Mouse (Mus musculus): ENCODE results near the gene Pde4b. TPM values are rescaled to one million over a fixed set of nuclear protein-coding genes. Genes with fewer than 3 reads are reported as not detected.
A peak's percentile ranks its signal among the peaks of the same experiment; 100 is the strongest.

Gene Pde4b
- polyA plus RNA-seq, 1 experiment from 2014 or later = 23.8 TPM

- H3K4me3 ChIP-seq (replicated peaks) = peak overlapping the region; percentile 45
- no peaks in the 10 kb centered on the region for H3K36me3 ChIP-seq
- H3K4me1 ChIP-seq (replicated peaks) = peaks cover 43% of the 10 kb centered on the region
- peak overlapping the region; percentile 69 for H3K4me2 ChIP-seq (replicated peaks)
- peaks cover 21% of the 10 kb centered on the region; the same call in 1 of the 2 replicates for H3K27me3 ChIP-seq
- WGBS = under 1% methylated on average over 20 of the region's 20 CpGs
- H3K9me3 ChIP-seq = no peaks in the 10 kb centered on the region
- H3K9ac ChIP-seq (replicated peaks) = peak overlapping the region; percentile 65
- H3K27ac ChIP-seq = peak overlapping the region; percentile 47
- peak; percentile 64 for ATAC-seq
These were observed 482.8 kb downstream of the Pde4b start for GRCm38 (mm10) chr4:102569950-102570765.

DNA sequence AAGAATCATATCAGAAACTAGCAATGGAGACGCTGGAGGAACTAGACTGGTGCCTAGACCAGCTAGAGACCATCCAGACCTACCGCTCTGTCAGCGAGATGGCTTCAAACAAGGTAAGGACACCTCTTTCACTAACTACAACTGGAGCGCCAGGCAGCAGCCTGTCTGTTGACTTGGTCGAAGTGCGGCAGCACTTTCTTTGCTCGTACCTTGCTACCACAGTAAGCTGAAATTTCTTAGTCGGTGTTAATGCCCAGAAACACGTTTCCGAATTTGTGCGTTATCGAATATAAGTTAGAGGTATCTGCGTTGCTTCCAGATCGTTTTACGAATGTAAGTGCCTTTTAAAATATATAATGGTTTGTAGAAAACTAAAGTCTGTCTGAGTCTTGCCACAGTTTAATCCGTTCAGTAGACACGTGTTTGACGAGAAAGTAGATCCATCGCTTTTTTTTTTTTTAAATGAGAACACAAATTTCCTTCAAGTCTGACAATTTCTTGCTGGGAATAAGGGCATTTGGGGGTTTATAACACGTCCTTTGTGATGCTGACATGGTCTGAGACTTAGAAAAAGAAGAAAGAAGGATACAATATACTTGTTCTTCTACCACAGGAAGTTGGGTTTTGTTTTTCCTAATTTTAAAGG is 483.5 kb downstream of the Pde4b start:
- Histone ChIP-seq H3K4me1 (replicated peaks) (peaks cover 40% of the 10 kb centered on the region), H3K36me3 (no peaks in the 10 kb centered on the region), H3K9ac (replicated peaks) (peak overlapping the region; percentile 65), H3K4me3 (replicated peaks) (peak overlapping the region; percentile 45), H3K27ac (peak overlapping the region; percentile 47), H3K27me3 (peaks cover 21% of the 10 kb centered on the region; the same call in 1 of the 2 replicates), H3K4me2 (replicated peaks) (peak overlapping the region; percentile 69), H3K9me3 (no peaks in the 10 kb centered on the region)
- no peak for ATAC-seq
- WGBS = 4% methylated on average over 20 of the region's 20 CpGs

DNA sequence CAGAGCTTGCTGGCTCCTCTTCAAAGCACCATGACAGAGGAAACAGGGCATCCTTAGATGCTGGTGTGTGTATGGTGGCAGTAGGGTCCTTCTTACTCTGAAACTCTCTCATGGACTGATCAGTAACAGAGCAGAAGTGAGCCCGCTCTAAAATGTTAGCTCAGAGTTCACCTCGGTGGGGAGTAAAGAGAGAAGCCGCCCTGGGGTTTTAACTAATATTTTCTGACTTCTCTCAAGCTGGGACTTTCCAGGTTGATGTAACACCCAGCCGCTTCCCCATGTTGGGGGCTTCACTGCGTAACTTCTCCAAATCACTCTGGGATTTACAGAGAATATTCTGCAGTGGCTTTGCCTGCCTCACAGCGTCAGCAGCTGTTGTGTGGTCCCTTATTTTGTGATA is 484.7 kb downstream of the Pde4b start:
- 0 out of 2 replicates have a peak overlapping the region, but pooled peaks have one; percentile 4 for H3K4me3 ChIP-seq (replicated peaks)
- WGBS = 76% methylated on average over 6 of the region's 6 CpGs

DNA sequence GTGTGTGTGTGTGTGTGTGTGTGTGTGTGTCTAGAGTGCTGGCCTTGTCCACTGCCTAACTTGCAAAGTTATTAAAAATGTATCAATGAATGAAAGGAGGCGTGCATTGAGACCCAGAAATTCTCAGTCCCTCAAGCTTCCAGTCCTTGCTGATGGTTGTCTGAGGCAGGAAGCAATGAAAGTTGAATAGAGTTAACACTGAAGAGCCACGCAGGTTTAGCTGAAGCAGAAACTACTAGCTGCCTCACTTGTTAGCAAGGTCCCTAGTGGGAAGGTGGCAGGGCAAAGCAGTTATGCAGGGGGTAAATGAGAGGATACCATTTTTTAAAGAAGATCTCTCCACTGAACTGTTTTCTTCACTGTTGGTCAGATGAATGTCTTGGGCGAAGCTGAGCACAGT is 485.2 kb downstream of the Pde4b start:
- WGBS = 73% methylated on average over 3 of the region's 3 CpGs
- Histone ChIP-seq H3K9me3 (no peaks in the 10 kb centered on the region), H3K27me3 (peaks cover 20% of the 10 kb centered on the region; the same call in 1 of the 2 replicates), H3K4me3 (replicated peaks) (no peak overlapping the region), H3K27ac (no peak overlapping the region), H3K4me2 (replicated peaks) (peak overlapping the region; percentile 2), H3K9ac (replicated peaks) (no peak overlapping the region), H3K36me3 (no peaks in the 10 kb centered on the region), H3K4me1 (replicated peaks) (peaks cover 29% of the 10 kb centered on the region)
- ATAC-seq = no peak

More for the DNA sequence above, 484.7 kb downstream of the Pde4b start:
- no peak for ATAC-seq
- Histone ChIP-seq H3K4me2 (replicated peaks) (peak overlapping the region; percentile 9), H3K4me1 (replicated peaks) (peaks cover 32% of the 10 kb centered on the region), H3K9me3 (no peaks in the 10 kb centered on the region), H3K9ac (replicated peaks) (no peak overlapping the region), H3K36me3 (no peaks in the 10 kb centered on the region), H3K27ac (no peak overlapping the region), H3K27me3 (peaks cover 21% of the 10 kb centered on the region; the same call in 1 of the 2 replicates)

- H3K9ac ChIP-seq (replicated peaks) = no peak overlapping the region
- ATAC-seq = no peak
- H3K36me3 ChIP-seq = no peaks in the 10 kb centered on the region
- 95% methylated on average over 4 of the region's 4 CpGs for WGBS
- no peaks in the 10 kb centered on the region for H3K9me3 ChIP-seq
- H3K27ac ChIP-seq = no peak overlapping the region
- peaks cover 16% of the 10 kb centered on the region; the same call in 1 of the 2 replicates for H3K27me3 ChIP-seq
- H3K4me3 ChIP-seq (replicated peaks) = no peak overlapping the region
- H3K4me1 ChIP-seq (replicated peaks) = peaks cover 28% of the 10 kb centered on the region
- no peak overlapping the region for H3K4me2 ChIP-seq (replicated peaks)
These were observed 486.0 kb downstream of the Pde4b start for GRCm38 (mm10) chr4:102573361-102573781.

GRCm38 (mm10) chr4:102574226-102574625 is 486.9 kb downstream of the Pde4b start:
- 68% methylated on average over 9 of the region's 9 CpGs for WGBS
- Histone ChIP-seq H3K4me2 (replicated peaks) (no peak overlapping the region), H3K27ac (no peak overlapping the region), H3K4me1 (replicated peaks) (peaks cover 19% of the 10 kb centered on the region), H3K4me3 (replicated peaks) (no peak overlapping the region), H3K9me3 (no peaks in the 10 kb centered on the region), H3K36me3 (no peaks in the 10 kb centered on the region), H3K27me3 (peaks cover 16% of the 10 kb centered on the region; the same call in 1 of the 2 replicates), H3K9ac (replicated peaks) (no peak overlapping the region)
- ATAC-seq = no peak

DNA sequence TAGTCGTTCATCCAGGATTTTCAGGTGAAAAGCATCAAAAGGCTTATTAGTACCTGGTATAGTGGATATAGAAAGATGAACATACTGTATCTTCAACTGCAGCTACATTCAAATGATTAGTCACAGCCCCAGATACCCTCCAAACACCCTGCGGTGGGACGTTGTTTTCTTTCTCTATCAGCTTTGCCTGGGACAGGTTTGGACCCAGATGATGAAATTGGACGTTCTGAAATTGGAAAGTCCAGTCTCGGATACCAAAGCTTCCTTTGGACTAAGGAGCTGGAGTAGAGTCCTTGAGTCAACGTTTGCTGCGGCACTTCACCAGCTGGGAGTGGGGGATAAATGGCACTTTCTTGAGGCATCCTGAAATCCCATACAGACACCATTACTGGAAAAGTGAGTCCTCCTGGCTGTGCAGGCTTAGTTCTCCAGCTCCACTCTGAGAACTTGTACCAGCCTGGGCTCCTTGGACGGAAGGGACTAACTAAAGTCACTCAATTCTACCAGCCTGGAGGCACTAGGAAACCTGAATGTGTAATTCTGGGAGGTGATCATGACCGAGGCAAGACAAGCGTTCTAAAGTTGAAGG is 487.4 kb downstream of the Pde4b start:
- H3K4me3 ChIP-seq (replicated peaks) = no peak overlapping the region
- peaks cover 16% of the 10 kb centered on the region; the same call in 1 of the 2 replicates for H3K27me3 ChIP-seq
- H3K4me1 ChIP-seq (replicated peaks) = peaks cover 14% of the 10 kb centered on the region
- no peaks in the 10 kb centered on the region for H3K9me3 ChIP-seq
- no peak overlapping the region for H3K4me2 ChIP-seq (replicated peaks)
- no peaks in the 10 kb centered on the region for H3K36me3 ChIP-seq
- WGBS = 86% methylated on average over 10 of the region's 10 CpGs
- no peak overlapping the region for H3K27ac ChIP-seq
- ATAC-seq = no peak
- no peak overlapping the region for H3K9ac ChIP-seq (replicated peaks)

DNA sequence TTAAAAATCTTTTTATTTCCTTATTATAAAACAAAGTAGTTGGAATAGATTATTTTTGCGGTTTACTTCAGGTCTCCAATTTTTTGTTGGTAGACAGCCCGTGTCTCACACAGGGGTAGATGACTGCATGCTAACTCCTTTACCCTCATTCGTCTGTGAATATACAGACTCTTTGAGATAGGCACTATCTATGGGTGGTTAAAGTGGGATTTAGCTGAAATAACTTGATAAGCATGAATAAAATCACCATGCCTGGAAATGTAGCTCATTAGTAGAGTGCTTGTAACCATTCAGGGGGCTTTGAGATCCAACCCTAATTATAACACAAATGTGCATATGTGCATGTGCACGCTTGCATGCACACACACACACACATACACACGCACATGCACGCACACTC is 488.8 kb downstream of the Pde4b start:
- no peak overlapping the region for H3K27ac ChIP-seq
- no peaks in the 10 kb centered on the region for H3K36me3 ChIP-seq
- WGBS = 88% methylated on average over 6 of the region's 6 CpGs
- H3K4me3 ChIP-seq (replicated peaks) = no peak overlapping the region
- no peak for ATAC-seq
- H3K4me2 ChIP-seq (replicated peaks) = no peak overlapping the region
- peaks cover under 1% of the 10 kb centered on the region; the same call in 1 of the 2 replicates for H3K4me1 ChIP-seq (replicated peaks)
- H3K9ac ChIP-seq (replicated peaks) = no peak overlapping the region
- H3K27me3 ChIP-seq = peaks cover 16% of the 10 kb centered on the region; the same call in 1 of the 2 replicates
- H3K9me3 ChIP-seq = no peaks in the 10 kb centered on the region

DNA sequence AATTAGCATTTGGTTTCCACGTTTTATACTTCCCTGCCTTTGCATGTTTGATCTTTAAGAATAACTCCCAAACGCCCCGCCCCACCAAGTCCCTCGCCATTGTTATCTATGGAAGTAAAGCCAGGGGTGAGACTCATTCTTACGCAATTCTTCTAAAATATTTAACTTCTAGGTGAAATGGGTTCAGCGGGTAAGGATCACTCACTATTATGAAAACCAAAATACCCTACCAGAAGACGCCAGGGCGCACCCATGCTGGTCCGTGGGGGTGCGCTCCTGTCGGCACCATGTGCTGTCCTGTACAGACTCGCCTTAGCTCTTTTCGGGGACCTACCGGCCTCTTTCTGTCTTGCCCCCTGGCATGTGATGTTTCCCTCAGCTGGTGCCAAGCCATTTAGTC is 490.3 kb downstream of the Pde4b start:
- no peaks in the 10 kb centered on the region for H3K9me3 ChIP-seq
- H3K9ac ChIP-seq (replicated peaks) = no peak overlapping the region
- no peak overlapping the region for H3K4me3 ChIP-seq (replicated peaks)
- H3K4me2 ChIP-seq (replicated peaks) = no peak overlapping the region
- H3K27ac ChIP-seq = no peak overlapping the region
- 85% methylated on average over 14 of the region's 14 CpGs for WGBS
- no peaks in the 10 kb centered on the region for H3K4me1 ChIP-seq (replicated peaks)
- no peaks in the 10 kb centered on the region for H3K36me3 ChIP-seq
- H3K27me3 ChIP-seq = 0 out of 2 replicates have a peak, but pooled peaks cover 5% of the 10 kb centered on the region
- ATAC-seq = no peak

DNA sequence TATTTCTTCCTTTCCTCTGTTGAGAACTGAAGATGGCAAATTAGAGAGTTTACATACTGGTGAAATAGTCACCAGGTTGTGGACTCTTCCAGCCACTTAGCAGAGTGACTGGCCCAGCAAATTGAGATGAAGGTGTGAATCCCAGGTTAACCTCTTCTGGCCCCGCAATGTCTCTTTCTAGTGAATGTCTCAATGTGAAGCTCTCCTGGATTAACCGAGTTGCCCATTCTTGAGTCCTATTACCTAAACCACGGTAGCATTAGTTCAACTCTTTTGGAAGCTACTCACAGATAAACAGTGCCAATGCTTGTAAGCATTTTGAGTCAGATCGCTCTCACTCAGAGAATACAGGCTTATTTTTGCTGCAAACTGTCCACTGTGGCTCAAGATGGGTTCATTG is 491.7 kb downstream of the Pde4b start:
- H3K9ac ChIP-seq (replicated peaks) = no peak overlapping the region
- WGBS = 88% methylated on average over 4 of the region's 4 CpGs
- ATAC-seq = no peak
- H3K27ac ChIP-seq = no peak overlapping the region
- H3K9me3 ChIP-seq = no peaks in the 10 kb centered on the region
- H3K4me2 ChIP-seq (replicated peaks) = no peak overlapping the region
- no peaks in the 10 kb centered on the region for H3K4me1 ChIP-seq (replicated peaks)
- H3K4me3 ChIP-seq (replicated peaks) = no peak overlapping the region
- H3K27me3 ChIP-seq = 0 out of 2 replicates have a peak, but pooled peaks cover 3% of the 10 kb centered on the region
- H3K36me3 ChIP-seq = no peaks in the 10 kb centered on the region

DNA sequence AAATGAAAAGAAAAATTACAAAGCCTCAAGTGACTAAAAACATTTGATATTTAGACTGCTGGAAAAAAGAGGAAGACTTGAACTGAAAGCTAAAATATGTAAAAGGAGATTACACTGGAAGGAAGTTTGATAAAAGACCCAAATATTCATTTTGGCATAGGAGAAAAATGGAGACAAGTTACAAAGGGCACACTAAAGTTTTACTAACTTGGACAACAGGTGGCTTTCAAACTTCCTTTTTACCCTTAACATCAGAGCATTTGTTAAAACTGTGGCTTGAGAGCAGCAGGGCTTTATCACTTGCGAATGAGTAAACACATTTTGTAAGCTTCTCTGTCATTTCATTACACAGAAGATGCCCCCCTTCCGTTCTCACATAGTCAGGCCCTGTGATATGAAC is 492.4 kb downstream of the Pde4b start:
- Histone ChIP-seq H3K9me3 (no peaks in the 10 kb centered on the region), H3K4me1 (replicated peaks) (peaks cover 3% of the 10 kb centered on the region), H3K9ac (replicated peaks) (no peak overlapping the region), H3K27ac (no peak overlapping the region), H3K4me3 (replicated peaks) (no peak overlapping the region), H3K4me2 (replicated peaks) (no peak overlapping the region), H3K27me3 (no peaks in the 10 kb centered on the region), H3K36me3 (no peaks in the 10 kb centered on the region)
- 83% methylated on average over 2 of the region's 2 CpGs for WGBS
- ATAC-seq = no peak

All from midbrain, embryonic 13.5 days (tissue).